Mouse (Mus musculus): ENCODE data around the gene Ccdc169.

The Ccdc169 gene

GRCm38 (mm10) chr3:55114313-55115065 is 22.6 kb upstream of the Ccdc169 start:
- TF ChIP-seq POU5F1 (IDR thresholded peaks at IDR 0.05; ENCODE audit: borderline replicate concordance, low read length) (no peak), NANOG (IDR thresholded peaks at IDR 0.05; ENCODE audit: borderline replicate concordance, low read length) (no peak), CTCF (conservative IDR thresholded peaks at IDR 0.05; ENCODE audit: low read length) (no peak)
- no peak overlapping the region for H3K4me3 ChIP-seq (replicated peaks; ENCODE audit: low read length)
- peaks cover 25% of the 10 kb centered on the region for H3K27me3 ChIP-seq (ENCODE audit: insufficient read depth, low read length)
- H3K9me3 ChIP-seq (ENCODE audit: low read length), result no peaks in the 10 kb centered on the region
- peaks cover 14% of the 10 kb centered on the region for H3K4me1 ChIP-seq (replicated peaks; ENCODE audit: low read depth, low read length)
- H3K36me3 ChIP-seq (ENCODE audit: insufficient read depth, low read length), result peaks cover 12% of the 10 kb centered on the region

DNA sequence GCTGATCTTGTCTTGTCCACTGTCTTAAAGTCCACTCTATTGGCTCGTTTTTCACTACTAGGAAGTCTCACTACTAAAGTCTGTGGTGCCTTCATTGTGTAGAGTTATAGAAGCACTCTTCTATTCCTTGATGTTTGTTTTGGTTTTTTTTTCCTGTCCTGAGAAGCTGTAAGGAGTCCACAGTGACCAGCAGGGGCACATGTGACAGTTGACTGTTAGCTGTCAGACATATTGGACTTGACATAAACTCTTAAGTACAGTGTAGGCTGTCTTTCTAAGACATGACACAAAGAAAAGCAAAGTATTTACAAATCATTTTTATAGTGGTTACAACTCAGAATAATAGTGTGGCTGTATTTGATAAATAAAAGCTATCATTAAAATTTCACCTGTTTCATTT is 22.1 kb upstream of the Ccdc169 start:
- H3K36me3 ChIP-seq (ENCODE audit: insufficient read depth, low read length), result peaks cover 12% of the 10 kb centered on the region
- peaks cover 14% of the 10 kb centered on the region for H3K4me1 ChIP-seq (replicated peaks; ENCODE audit: low read depth, low read length)
- no peak for TF ChIP-seq NANOG (IDR thresholded peaks at IDR 0.05; ENCODE audit: borderline replicate concordance, low read length)
- no peak for TF ChIP-seq POU5F1 (IDR thresholded peaks at IDR 0.05; ENCODE audit: borderline replicate concordance, low read length)
- TF ChIP-seq CTCF (conservative IDR thresholded peaks at IDR 0.05; ENCODE audit: low read length), result no peak

GRCm38 (mm10) chr3:55115989-55116388 is 21.1 kb upstream of the Ccdc169 start:
- peaks cover 20% of the 10 kb centered on the region for H3K36me3 ChIP-seq (ENCODE audit: insufficient read depth, low read length)
- peaks cover 14% of the 10 kb centered on the region for H3K4me1 ChIP-seq (replicated peaks; ENCODE audit: low read depth, low read length)
- TF ChIP-seq POU5F1 (IDR thresholded peaks at IDR 0.05; ENCODE audit: borderline replicate concordance, low read length), result no peak
- no peak for TF ChIP-seq CTCF (conservative IDR thresholded peaks at IDR 0.05; ENCODE audit: low read length)
- TF ChIP-seq NANOG (IDR thresholded peaks at IDR 0.05; ENCODE audit: borderline replicate concordance, low read length), result no peak
- H3K9me3 ChIP-seq (ENCODE audit: low read length), result no peaks in the 10 kb centered on the region
- H3K27me3 ChIP-seq (ENCODE audit: insufficient read depth, low read length), result peaks cover 25% of the 10 kb centered on the region
- H3K4me3 ChIP-seq (replicated peaks; ENCODE audit: low read length), result no peak overlapping the region

More for the DNA sequence above, 22.1 kb upstream of the Ccdc169 start:
- no peaks in the 10 kb centered on the region for H3K9me3 ChIP-seq (ENCODE audit: low read length)
- H3K27me3 ChIP-seq (ENCODE audit: insufficient read depth, low read length), result peaks cover 25% of the 10 kb centered on the region
- H3K4me3 ChIP-seq (replicated peaks; ENCODE audit: low read length), result no peak overlapping the region

- Histone ChIP-seq H3K4me3 (replicated peaks; ENCODE audit: low read length) (no peak overlapping the region), H3K9me3 (ENCODE audit: low read length) (no peaks in the 10 kb centered on the region), H3K27me3 (ENCODE audit: insufficient read depth, low read length) (peaks cover 23% of the 10 kb centered on the region), H3K4me1 (replicated peaks; ENCODE audit: low read depth, low read length) (peaks cover 6% of the 10 kb centered on the region), H3K36me3 (ENCODE audit: insufficient read depth, low read length) (peaks cover 47% of the 10 kb centered on the region)
- TF ChIP-seq NANOG (IDR thresholded peaks at IDR 0.05; ENCODE audit: borderline replicate concordance, low read length) (no peak), CTCF (conservative IDR thresholded peaks at IDR 0.05; ENCODE audit: low read length) (no peak)
Measured at GRCm38 (mm10) chr3:55119275-55119898, 17.8 kb upstream of the Ccdc169 start.

- Histone ChIP-seq H3K4me1 (replicated peaks; ENCODE audit: low read depth, low read length) (no peaks in the 10 kb centered on the region), H3K27me3 (ENCODE audit: insufficient read depth, low read length) (peaks cover 7% of the 10 kb centered on the region), H3K4me3 (replicated peaks; ENCODE audit: low read length) (no peak overlapping the region), H3K36me3 (ENCODE audit: insufficient read depth, low read length) (peaks cover 68% of the 10 kb centered on the region), H3K9me3 (ENCODE audit: low read length) (no peaks in the 10 kb centered on the region)
- TF ChIP-seq CTCF (conservative IDR thresholded peaks at IDR 0.05; ENCODE audit: low read length) (no peak), POU5F1 (IDR thresholded peaks at IDR 0.05; ENCODE audit: borderline replicate concordance, low read length) (no peak), NANOG (IDR thresholded peaks at IDR 0.05; ENCODE audit: borderline replicate concordance, low read length) (no peak)
Measured at GRCm38 (mm10) chr3:55122336-55122870, 14.7 kb upstream of the Ccdc169 start.

DNA sequence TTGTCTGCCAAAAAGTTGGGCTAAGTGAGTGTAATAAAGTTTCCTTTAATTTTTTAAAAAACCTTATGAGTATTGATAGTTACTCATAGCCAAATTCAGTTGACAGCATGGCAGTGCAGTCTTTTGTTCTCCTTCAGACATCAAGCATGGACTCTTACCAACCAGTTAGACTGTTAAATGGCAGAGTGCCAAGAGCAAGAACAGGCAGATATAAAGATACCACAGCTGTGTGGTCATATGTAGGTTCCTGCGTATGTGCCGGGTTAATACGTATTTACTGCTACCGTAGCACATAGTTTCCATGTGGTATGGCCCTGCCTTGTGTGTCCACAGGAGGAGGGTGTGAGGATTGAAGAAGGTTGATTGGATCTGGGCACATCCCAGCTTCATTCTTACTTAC is 14.1 kb upstream of the Ccdc169 start:
- Histone ChIP-seq H3K9me3 (ENCODE audit: low read length) (no peaks in the 10 kb centered on the region), H3K4me3 (replicated peaks; ENCODE audit: low read length) (no peak overlapping the region), H3K4me1 (replicated peaks; ENCODE audit: low read depth, low read length) (no peaks in the 10 kb centered on the region), H3K27me3 (ENCODE audit: insufficient read depth, low read length) (peaks cover under 1% of the 10 kb centered on the region), H3K36me3 (ENCODE audit: insufficient read depth, low read length) (peaks cover 69% of the 10 kb centered on the region)
- TF ChIP-seq POU5F1 (IDR thresholded peaks at IDR 0.05; ENCODE audit: borderline replicate concordance, low read length) (no peak), CTCF (conservative IDR thresholded peaks at IDR 0.05; ENCODE audit: low read length) (no peak), NANOG (IDR thresholded peaks at IDR 0.05; ENCODE audit: borderline replicate concordance, low read length) (no peak)

GRCm38 (mm10) chr3:55129181-55129692 is 7.9 kb upstream of the Ccdc169 start:
- Histone ChIP-seq H3K27me3 (ENCODE audit: insufficient read depth, low read length) (no peaks in the 10 kb centered on the region), H3K9me3 (ENCODE audit: low read length) (no peaks in the 10 kb centered on the region), H3K4me3 (replicated peaks; ENCODE audit: low read length) (no peak overlapping the region), H3K4me1 (replicated peaks; ENCODE audit: low read depth, low read length) (peaks cover 14% of the 10 kb centered on the region), H3K36me3 (ENCODE audit: insufficient read depth, low read length) (peaks cover 48% of the 10 kb centered on the region)
- no peak for TF ChIP-seq CTCF (conservative IDR thresholded peaks at IDR 0.05; ENCODE audit: low read length)
- no peak for TF ChIP-seq POU5F1 (IDR thresholded peaks at IDR 0.05; ENCODE audit: borderline replicate concordance, low read length)
- TF ChIP-seq NANOG (IDR thresholded peaks at IDR 0.05; ENCODE audit: borderline replicate concordance, low read length), result no peak

- Histone ChIP-seq H3K4me3 (replicated peaks; ENCODE audit: low read length) (0 out of 2 replicates have a peak overlapping the region, but pooled peaks have one; percentile 23), H3K9me3 (ENCODE audit: low read length) (no peaks in the 10 kb centered on the region), H3K36me3 (ENCODE audit: insufficient read depth, low read length) (peaks cover 34% of the 10 kb centered on the region), H3K27me3 (ENCODE audit: insufficient read depth, low read length) (no peaks in the 10 kb centered on the region), H3K4me1 (replicated peaks; ENCODE audit: low read depth, low read length) (peaks cover 14% of the 10 kb centered on the region)
- TF ChIP-seq NANOG (IDR thresholded peaks at IDR 0.05; ENCODE audit: borderline replicate concordance, low read length) (no peak), CTCF (conservative IDR thresholded peaks at IDR 0.05; ENCODE audit: low read length) (no peak), POU5F1 (IDR thresholded peaks at IDR 0.05; ENCODE audit: borderline replicate concordance, low read length) (no peak)
Measured at GRCm38 (mm10) chr3:55131576-55132233, 5.4 kb upstream of the Ccdc169 start.
